Mouse (Mus musculus): ENCODE data around the gene Sema3f.

Gene Sema3f

GRCm38 (mm10) chr9:107692785-107693184 lies 17.5 kb downstream of the Sema3f start:
- no peak for DNase-seq (ENCODE audit: low read depth, low spot score)

- DNase-seq (ENCODE audit: low read depth, low spot score): no peak
Observed at GRCm38 (mm10) chr9:107690391-107690790, 19.9 kb downstream of the Sema3f start.

GRCm38 (mm10) chr9:107688939-107689338 lies 21.3 kb downstream of the Sema3f start:
- DNase-seq (ENCODE audit: low read depth, low spot score): no peak

- no peak for DNase-seq (ENCODE audit: low read depth, low spot score)
Observed at GRCm38 (mm10) chr9:107688415-107688814, 21.9 kb downstream of the Sema3f start.

- peak; percentile 42 for DNase-seq (ENCODE audit: low read depth, low spot score)
Observed at GRCm38 (mm10) chr9:107685231-107685981, 24.9 kb downstream of the Sema3f start.

- DNase-seq (ENCODE audit: low read depth, low spot score): no peak
Observed at GRCm38 (mm10) chr9:107682405-107682804, 27.9 kb downstream of the Sema3f start.

- DNase-seq (ENCODE audit: low read depth, low spot score): no peak
Observed at GRCm38 (mm10) chr9:107679501-107679900, 30.8 kb downstream of the Sema3f start, which contains the start of gene Gnat1. Gene Gnat1, minus strand, starts transcription at chr9:107679712.

- no peak for DNase-seq (ENCODE audit: low read depth, low spot score)
Observed at GRCm38 (mm10) chr9:107678861-107679260, 31.4 kb downstream of the Sema3f start.

- DNase-seq (ENCODE audit: low read depth, low spot score): peak; percentile 92
Observed at GRCm38 (mm10) chr9:107677819-107678526, 32.3 kb downstream of the Sema3f start.

GRCm38 (mm10) chr9:107677091-107677784 lies 33.0 kb downstream of the Sema3f start:
- peak; percentile 38 for DNase-seq (ENCODE audit: low read depth, low spot score)

- no peak for DNase-seq (ENCODE audit: low read depth, low spot score)
Observed at GRCm38 (mm10) chr9:107676302-107676701, 34.0 kb downstream of the Sema3f start.

- DNase-seq (ENCODE audit: low read depth, low spot score): no peak
Observed at GRCm38 (mm10) chr9:107675671-107676301, 34.5 kb downstream of the Sema3f start.

- no peak for DNase-seq (ENCODE audit: low read depth, low spot score)
Observed at GRCm38 (mm10) chr9:107674609-107675429, 35.5 kb downstream of the Sema3f start.

- DNase-seq (ENCODE audit: low read depth, low spot score): no peak
Observed at GRCm38 (mm10) chr9:107670259-107670658, 40.0 kb downstream of the Sema3f start.

GRCm38 (mm10) chr9:107669480-107669945 lies 40.8 kb downstream of the Sema3f start, which contains the start of gene Slc38a3:
Gene Slc38a3, minus strand, starts transcription at chr9:107669530.
- DNase-seq (ENCODE audit: low read depth, low spot score): no peak

- no peak for DNase-seq (ENCODE audit: low read depth, low spot score)
Observed at GRCm38 (mm10) chr9:107668916-107669315, 41.4 kb downstream of the Sema3f start.

- no peak for DNase-seq (ENCODE audit: low read depth, low spot score)
Observed at GRCm38 (mm10) chr9:107668011-107668410, 42.3 kb downstream of the Sema3f start.

GRCm38 (mm10) chr9:107667219-107667618 lies 43.1 kb downstream of the Sema3f start:
- DNase-seq (ENCODE audit: low read depth, low spot score): no peak

- DNase-seq (ENCODE audit: low read depth, low spot score): no peak
Observed at GRCm38 (mm10) chr9:107666751-107667205, 43.5 kb downstream of the Sema3f start.

GRCm38 (mm10) chr9:107665308-107665707 lies 45.0 kb downstream of the Sema3f start:
- no peak for DNase-seq (ENCODE audit: low read depth, low spot score)

- DNase-seq (ENCODE audit: low read depth, low spot score): no peak
Observed at GRCm38 (mm10) chr9:107663525-107663924, 46.8 kb downstream of the Sema3f start.
